Mouse (Mus musculus) naive thymus-derived CD4-positive, alpha-beta T cell, adult 2 months (primary cell): ENCODE measurements at regions not wholly inside any gene's neighbourhood (a gene's known extent, or its start where the extent isn't known, plus 50 kb on each side); places are given as distances from the start of the nearest gene placed in this dataset.
A peak's percentile ranks its signal among the peaks of the same experiment; 100 is the strongest.

ENCODE experiments used
- DNase-seq: peaks from one replicate; pipeline ENCODE4 v3.0.0-alpha.2; 2011; ENCODE audit warnings: low read depth

- DNase-seq, result no peak
Measured at GRCm38 (mm10) chr6:31061813-31062212, 102.9 kb upstream of the Klf14 start.

- DNase-seq, result no peak
Measured at GRCm38 (mm10) chr6:31065419-31065818, 106.5 kb upstream of the Klf14 start.

GRCm38 (mm10) chr6:31066861-31067260 lies 108.0 kb upstream of the Klf14 start:
- DNase-seq, result no peak

- DNase-seq, result no peak
Measured at GRCm38 (mm10) chr6:31067453-31067852, 108.6 kb upstream of the Klf14 start.

- no peak for DNase-seq
Measured at GRCm38 (mm10) chr6:31069243-31069642, 110.4 kb upstream of the Klf14 start.

- DNase-seq, result no peak
Measured at GRCm38 (mm10) chr6:31070537-31070936, 111.7 kb upstream of the Klf14 start.

- no peak for DNase-seq
Measured at GRCm38 (mm10) chr6:31070966-31071365, 112.1 kb upstream of the Klf14 start.

- DNase-seq, result no peak
Measured at GRCm38 (mm10) chr6:31072072-31072471, 113.2 kb upstream of the Klf14 start.

GRCm38 (mm10) chr6:31072559-31072958 lies 113.7 kb upstream of the Klf14 start:
- DNase-seq, result no peak

GRCm38 (mm10) chr6:31073338-31073737 lies 114.5 kb upstream of the Klf14 start:
- no peak for DNase-seq

GRCm38 (mm10) chr6:31074394-31074793 lies 115.5 kb upstream of the Klf14 start:
- no peak for DNase-seq

- DNase-seq, result no peak
Measured at GRCm38 (mm10) chr6:31075209-31075571, 116.3 kb upstream of the Klf14 start.

- DNase-seq, result peak; percentile 72
Measured at GRCm38 (mm10) chr6:31075572-31076477, 116.9 kb upstream of the Klf14 start.

GRCm38 (mm10) chr6:31076478-31076834 lies 117.6 kb upstream of the Klf14 start:
- DNase-seq, result no peak

GRCm38 (mm10) chr6:31077216-31077615 lies 118.3 kb upstream of the Klf14 start:
- DNase-seq, result no peak

GRCm38 (mm10) chr6:31077779-31078178 lies 118.9 kb upstream of the Klf14 start:
- DNase-seq, result no peak

- DNase-seq, result peak; percentile 30
Measured at GRCm38 (mm10) chr6:31078413-31078812, 119.5 kb upstream of the Klf14 start.

- DNase-seq, result peak; percentile 72
Measured at GRCm38 (mm10) chr6:31079586-31080259, 120.8 kb upstream of the Klf14 start.

GRCm38 (mm10) chr6:31080279-31080678 lies 121.4 kb upstream of the Klf14 start:
- no peak for DNase-seq

- DNase-seq, result no peak
Measured at GRCm38 (mm10) chr6:31080691-31081090, 121.8 kb upstream of the Klf14 start.

- DNase-seq, result no peak
Measured at GRCm38 (mm10) chr6:31081238-31081637, 122.4 kb upstream of the Klf14 start.

- no peak for DNase-seq
Measured at GRCm38 (mm10) chr6:31081988-31082387, 123.1 kb upstream of the Klf14 start.
